Mouse (Mus musculus) cerebellum, postnatal 14 days (tissue): Measurements from ENCODE around the gene BC028528.
"Not testable (repeated sequence)": the region's sequence is repeated elsewhere in the genome, so short reads cannot be mapped to it uniquely, and the experiment has no call there.

ENCODE experiments used
- DNase-seq, 2 experiments: peaks; one replicate each; pipeline ENCODE4 v3.0.0; 2021; ENCODE audit warnings: mixed read lengths in 2 of 2

BC028528 gene

GRCm38 (mm10) chr3:95891211-95892065, at the start of gene BC028528:
TSS of gene BC028528 (minus strand) at chr3:95892005.
- no peak for DNase-seq

DNA sequence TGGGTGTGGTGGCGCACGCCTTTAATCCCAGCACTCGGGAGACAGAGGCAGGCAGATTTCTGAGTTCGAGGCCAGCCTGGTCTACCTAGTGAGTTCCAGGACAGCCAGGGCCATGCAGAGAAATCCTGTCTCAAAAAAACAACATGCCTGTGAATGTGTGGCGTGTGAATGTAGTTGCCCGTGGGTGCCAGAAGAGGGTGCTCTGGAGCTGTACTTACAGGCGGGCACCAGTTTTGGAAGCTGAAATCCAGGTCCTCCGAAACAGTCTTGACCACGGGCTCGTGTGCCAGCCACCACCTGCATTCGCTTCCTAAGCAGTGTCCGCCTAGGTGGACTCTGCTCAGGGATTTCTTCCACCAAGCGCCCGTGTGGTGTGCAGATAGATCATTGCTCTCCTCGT, 47.0 kb upstream of the BC028528 start:
- peak in 1 of 2 experiments; percentile 46 for DNase-seq

GRCm38 (mm10) chr3:95938217-95938616, 46.4 kb upstream of the BC028528 start:
- no peak for DNase-seq

DNA sequence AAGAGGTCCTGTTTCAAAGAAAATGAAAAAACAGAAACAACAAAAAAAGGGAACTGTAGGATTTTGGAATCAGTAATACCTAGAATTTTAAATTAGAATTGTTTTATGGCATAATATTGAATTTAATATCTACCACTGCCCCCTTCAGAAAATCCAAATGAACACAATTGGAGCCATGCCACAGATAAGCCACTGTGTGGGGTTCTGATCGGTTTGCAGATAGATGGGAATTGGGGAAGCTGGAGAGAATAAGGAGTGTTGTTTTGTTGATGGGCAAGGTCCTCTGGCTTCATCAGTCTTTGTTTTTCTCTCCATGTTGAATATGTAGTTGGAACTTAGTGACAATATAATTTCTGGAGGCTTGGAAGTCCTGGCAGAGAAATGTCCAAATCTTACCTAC, 42.6 kb upstream of the BC028528 start:
- no peak for DNase-seq

DNA sequence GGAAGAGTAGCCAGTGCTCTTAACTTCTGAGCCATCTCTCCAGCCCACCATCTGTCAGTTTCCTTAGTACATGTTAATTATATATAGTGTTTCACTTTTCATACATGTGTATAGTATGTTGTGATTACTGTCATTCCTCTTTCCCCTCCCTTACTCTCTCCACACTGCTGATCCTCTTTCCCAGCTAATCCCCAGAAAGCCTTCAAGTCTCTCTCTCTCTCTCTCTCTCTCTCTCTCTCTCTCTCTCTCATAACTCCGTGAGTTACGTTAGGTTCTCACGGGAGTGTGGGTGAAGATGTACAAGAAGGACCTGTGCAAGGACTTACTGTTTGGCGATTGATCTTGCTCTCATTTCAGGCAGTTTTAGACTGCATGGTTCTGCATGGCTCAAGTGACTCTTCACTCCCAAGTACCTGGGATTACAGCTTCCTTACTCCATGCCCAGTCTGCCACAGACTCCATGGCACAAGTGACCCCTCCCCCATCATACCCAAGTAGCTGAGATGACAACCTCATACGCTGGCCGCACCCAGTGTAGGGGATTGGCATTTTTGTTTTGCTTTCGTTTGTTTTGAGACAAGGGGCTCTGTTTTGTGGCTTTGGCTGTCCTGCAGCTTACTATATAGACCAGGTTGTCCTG, 41.4 kb upstream of the BC028528 start:
- no peak for DNase-seq

- DNase-seq, result no peak
Observed at GRCm38 (mm10) chr3:95932566-95932965, 40.8 kb upstream of the BC028528 start.

- DNase-seq, result no peak
Observed at GRCm38 (mm10) chr3:95932157-95932556, 40.4 kb upstream of the BC028528 start.

GRCm38 (mm10) chr3:95931471-95931870, 39.7 kb upstream of the BC028528 start:
- no peak for DNase-seq

DNA sequence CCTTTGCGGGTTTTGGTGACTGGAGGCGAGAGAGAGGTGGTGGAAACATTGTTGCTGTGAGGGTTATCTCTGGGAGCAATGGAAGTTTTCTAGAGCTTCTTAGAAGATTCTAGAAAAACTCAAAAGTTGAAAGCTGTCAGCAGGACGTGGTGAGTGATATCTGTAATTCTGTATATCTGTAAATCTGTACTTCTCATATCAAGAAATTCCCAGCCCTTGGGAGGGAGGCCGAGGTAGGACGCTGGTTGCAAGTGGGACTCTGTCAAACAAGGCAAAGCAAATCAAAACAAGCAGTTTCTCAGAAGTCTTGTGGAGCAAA, 38.6 kb upstream of the BC028528 start:
- no peak for DNase-seq

- DNase-seq, result peak; percentile 48 to 58
Observed at GRCm38 (mm10) chr3:95929581-95930470, 38.0 kb upstream of the BC028528 start.

DNA sequence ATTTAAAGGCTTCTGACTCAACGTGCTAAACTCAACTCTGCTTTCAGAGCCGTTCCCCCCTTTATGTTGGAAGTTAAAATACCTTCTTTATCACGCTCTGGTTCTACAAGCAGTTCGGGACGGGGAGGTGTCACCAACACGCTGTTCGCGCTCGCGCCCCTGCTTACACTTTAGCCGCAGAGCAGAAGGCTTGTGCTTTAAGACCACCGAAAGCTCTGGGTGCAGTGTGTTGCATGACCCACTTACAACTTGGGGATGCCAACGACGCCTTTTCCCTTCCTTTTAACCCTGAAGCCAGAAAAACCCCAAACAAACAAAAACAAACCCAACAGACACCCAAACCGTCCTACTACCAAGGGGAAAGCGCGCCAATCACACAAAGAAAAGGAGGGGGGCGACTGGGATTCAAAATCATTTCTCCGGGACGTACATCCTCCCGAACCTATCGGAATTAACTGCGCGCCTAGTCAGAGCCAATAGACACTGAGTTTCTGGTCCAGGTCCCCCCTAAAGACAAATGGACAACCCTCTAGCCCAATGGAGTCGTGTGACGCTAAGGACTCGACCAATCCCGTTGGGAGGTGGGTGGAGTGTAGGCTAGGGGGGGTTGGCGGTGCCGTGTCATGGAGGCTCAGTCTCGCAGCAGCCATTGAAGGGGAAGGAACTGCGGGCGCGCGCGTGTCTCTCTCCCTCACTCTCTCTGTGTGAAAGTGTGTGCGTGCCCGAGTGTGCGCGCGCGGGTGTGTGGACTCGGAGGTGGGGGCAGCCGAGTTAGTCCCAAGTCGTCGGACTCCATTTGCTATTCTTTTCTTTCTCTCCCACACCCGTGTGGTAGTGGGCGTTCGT, 37.1 kb upstream of the BC028528 start, which contains the start of gene Anp32e:
Gene Anp32e, plus strand, starts transcription at position 589 of the 846 bp plus-strand sequence.
- DNase-seq, result peak; percentile 98

DNA sequence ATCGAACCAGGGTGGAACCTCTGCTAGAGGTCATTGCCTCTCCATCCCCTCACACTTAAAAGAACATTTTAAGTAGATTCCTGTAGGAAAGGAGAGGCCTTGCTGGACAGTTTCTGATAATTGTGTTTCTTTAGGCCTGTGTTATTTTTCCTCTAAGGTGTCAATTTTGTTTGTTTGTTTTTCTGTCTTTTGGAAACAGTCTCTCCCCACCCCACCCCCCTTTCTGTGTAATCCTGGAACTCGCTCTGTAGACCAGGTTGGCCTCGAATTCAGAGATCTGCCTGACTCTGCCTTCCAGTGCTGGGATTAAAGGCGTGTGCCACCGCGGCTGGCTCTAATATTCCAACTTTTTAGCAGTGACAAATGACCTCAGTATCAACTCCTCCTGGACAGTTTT, 36.5 kb upstream of the BC028528 start:
- DNase-seq, result no peak

- DNase-seq, result no peak
Observed at GRCm38 (mm10) chr3:95925087-95925486, 33.3 kb upstream of the BC028528 start.

GRCm38 (mm10) chr3:95924185-95924584, 32.4 kb upstream of the BC028528 start:
- no peak for DNase-seq

GRCm38 (mm10) chr3:95923429-95923828, 31.6 kb upstream of the BC028528 start:
- not testable (repeated sequence) for DNase-seq

GRCm38 (mm10) chr3:95920532-95920931, 28.7 kb upstream of the BC028528 start:
- not testable (repeated sequence) for DNase-seq

DNA sequence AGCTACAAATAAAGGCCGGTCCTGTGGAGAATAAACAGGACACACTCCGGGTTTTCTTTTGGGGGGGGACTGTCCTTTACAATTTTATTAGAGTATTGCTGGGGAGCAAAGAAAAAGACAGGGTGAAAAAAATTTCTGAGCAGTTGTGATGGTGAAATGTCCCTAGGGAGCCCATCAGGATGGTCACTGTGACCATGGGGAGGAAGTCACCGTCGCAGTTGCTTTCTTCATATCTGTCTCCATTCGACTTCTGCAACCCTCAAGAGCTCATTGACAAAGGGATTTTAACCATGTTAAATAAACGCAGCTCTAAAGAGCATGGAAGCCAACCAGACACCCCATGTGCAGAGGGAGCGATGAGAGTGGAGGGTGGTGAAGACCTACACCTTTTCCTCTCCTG, 25.0 kb upstream of the BC028528 start:
- DNase-seq, result no peak

GRCm38 (mm10) chr3:95914706-95915105, 22.9 kb upstream of the BC028528 start:
- no peak for DNase-seq

- DNase-seq, result no peak
Observed at GRCm38 (mm10) chr3:95907613-95908012, 15.8 kb upstream of the BC028528 start.

DNA sequence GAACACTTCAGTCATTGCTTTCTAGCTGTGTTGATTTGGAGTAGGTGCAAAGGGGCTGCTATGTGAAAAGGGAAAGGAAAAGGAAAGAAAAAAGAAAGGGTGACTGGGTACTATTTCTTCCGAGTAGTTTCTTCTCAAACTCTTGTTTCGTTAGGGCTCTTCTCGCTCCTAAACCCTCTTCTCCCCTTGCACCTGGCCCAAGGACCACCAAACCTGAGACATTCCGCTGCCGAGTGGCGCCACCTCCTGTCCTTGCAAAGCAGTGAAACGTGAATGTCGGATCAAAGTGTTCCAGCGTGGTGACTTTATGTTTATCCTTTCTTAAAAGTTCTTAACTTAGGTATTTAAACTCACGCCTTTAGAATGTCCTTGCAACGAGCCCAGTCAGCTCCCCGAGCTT, 15.1 kb upstream of the BC028528 start:
- DNase-seq, result peak; percentile 67 to 77

DNA sequence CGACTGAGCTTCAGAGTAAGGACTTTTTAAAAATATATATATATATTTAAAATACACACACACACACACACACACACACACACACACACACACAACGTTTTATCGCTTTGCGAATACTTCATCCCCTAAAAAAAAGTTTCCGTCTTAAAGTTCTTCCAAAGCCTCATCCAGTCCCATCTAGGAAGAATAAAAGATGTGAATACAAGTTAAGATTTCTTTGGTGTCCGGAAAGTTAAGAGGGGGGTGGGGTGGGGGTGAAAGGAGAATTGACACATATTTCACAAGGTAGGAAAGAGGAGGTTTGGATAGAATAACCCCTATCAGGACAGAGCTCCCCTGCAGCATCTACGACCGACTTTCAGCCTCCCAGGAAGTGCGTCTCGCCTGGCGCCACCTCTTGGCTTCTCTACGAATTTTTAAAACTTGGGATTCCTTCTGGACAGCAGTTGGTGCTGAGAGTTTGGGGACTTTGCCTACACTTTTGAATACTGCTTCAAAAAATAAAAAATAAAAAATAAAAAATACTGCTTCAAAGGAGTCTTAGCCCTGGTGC, 14.2 kb upstream of the BC028528 start:
- DNase-seq, result peak; percentile 45 to 55
